Mouse (Mus musculus): ENCODE results near the gene Rbm20.
A peak's percentile ranks its signal among the peaks of the same experiment; 100 is the strongest.
"Not testable (repeated sequence)": the region's sequence is repeated elsewhere in the genome, so short reads cannot be mapped to it uniquely, and the experiment has no call there.

Gene Rbm20

GRCm38 (mm10) chr19:53788621-53789331, 111.7 kb downstream of the Rbm20 start:
- no peak for DNase-seq (ENCODE audit: low read depth in 2 of 2, low spot score in 2 of 2)

DNA sequence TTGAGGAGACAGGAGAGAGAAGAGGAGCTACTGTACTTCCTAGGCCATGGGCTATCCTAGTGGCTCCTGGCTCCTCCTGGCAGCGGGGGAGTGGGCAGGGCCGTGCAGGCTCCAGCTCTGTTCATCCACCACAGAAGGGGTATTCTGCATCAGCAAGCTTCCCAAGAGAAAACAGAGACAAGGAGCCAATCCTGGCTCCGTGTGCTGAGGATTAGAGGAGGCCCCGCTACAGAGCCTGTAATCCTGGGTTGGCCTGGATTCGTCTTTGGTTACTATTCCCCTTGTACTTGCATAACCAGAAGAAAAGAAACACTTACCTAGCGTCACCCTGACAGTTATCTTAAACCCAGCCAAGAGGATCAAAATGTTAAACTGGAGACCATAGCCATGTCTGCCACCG, 112.5 kb downstream of the Rbm20 start:
- DNase-seq (ENCODE audit: low read depth in 2 of 2, low spot score in 2 of 2), result no peak

GRCm38 (mm10) chr19:53791751-53792720, 114.9 kb downstream of the Rbm20 start:
- DNase-seq (ENCODE audit: low read depth in 2 of 2, low spot score in 2 of 2), result no peak

- no peak for DNase-seq (ENCODE audit: low read depth in 2 of 2, low spot score in 2 of 2)
These were observed 116.1 kb downstream of the Rbm20 start for GRCm38 (mm10) chr19:53792976-53793897.

- no peak for DNase-seq (ENCODE audit: low read depth in 2 of 2, low spot score in 2 of 2)
These were observed 117.1 kb downstream of the Rbm20 start for GRCm38 (mm10) chr19:53793994-53794890.

DNA sequence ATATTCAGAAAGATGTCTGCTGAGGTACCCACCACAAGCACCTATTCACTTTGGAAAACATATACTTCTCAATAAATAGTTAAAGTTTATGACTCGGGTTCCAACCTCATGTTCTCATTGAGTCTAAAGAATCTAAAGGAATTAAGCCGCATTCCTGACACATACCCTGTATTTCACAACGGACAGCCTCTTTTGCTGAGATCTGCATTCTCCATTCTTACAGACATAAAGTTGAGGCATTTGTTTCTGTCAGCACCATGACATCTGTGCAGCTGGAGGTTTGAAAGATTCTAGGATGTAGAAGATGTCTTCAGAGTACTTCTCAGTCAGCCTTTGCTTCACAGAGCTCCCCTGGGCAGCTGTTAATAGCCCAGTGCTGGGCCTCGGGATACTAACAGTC, 117.9 kb downstream of the Rbm20 start:
- no peak for DNase-seq (ENCODE audit: low read depth in 2 of 2, low spot score in 2 of 2)

- DNase-seq (ENCODE audit: low read depth in 2 of 2, low spot score in 2 of 2), result no peak
These were observed 118.9 kb downstream of the Rbm20 start for GRCm38 (mm10) chr19:53796020-53796419.

GRCm38 (mm10) chr19:53797770-53798169, 120.7 kb downstream of the Rbm20 start:
- DNase-seq (ENCODE audit: low read depth in 2 of 2, low spot score in 2 of 2), result no peak

GRCm38 (mm10) chr19:53799885-53800284, 122.8 kb downstream of the Rbm20 start:
- no peak for DNase-seq (ENCODE audit: low read depth in 2 of 2, low spot score in 2 of 2)

DNA sequence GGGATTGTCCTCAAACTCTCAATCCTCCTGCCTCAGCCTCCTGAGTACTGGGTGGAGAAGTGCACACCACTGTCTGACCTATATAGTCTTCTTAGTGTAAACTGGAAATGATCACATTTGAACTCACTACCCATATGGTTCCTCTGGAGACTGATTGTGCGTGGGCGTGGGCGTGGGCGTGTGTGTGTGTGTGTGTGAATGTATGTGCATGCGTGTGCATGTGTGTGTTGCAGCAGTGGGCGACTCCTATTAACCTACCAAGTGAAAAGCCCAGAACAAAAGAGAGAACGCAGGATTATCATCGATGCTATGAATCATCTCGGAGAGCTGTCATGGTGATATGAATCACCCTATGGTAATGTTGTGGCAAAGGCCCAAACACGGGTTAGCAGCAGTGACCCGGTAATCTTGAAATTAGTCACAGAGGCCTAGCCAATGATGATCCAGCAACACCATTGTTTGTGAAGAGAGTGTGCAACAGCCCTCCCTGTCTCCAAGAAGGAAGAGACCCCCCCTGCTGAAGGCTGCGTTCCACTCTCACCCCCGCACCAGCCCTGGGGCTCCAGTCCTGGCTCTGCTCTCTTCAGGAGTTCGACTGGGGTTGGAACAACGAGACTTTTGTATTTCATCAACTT, 123.4 kb downstream of the Rbm20 start:
- no peak for DNase-seq (ENCODE audit: low read depth in 2 of 2, low spot score in 2 of 2)

GRCm38 (mm10) chr19:53801380-53801779, 124.3 kb downstream of the Rbm20 start:
- no peak for DNase-seq (ENCODE audit: low read depth in 2 of 2, low spot score in 2 of 2)

- DNase-seq (ENCODE audit: low read depth in 2 of 2, low spot score in 2 of 2), result no peak
These were observed 124.9 kb downstream of the Rbm20 start for GRCm38 (mm10) chr19:53801789-53802683.

DNA sequence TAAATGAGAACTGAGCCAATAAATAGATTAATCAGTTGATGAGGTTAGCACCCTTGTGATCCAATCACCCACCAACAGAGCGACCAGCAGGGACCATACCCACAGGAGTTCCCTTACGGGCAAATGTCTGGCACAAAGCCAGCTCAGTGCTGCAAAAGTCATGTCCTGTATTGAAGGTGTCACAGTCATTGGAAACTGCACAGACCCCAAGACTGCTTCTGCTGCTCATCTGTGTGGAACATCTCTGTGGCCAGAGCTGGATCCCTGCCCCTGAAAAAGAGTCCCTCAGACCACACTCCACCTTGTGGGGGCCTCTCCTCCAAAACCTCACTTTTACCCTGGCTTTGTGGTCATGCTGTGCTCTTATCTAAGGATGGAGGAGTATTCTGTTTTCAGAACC, 126.8 kb downstream of the Rbm20 start:
- peak in 1 of 2 experiments; percentile 52 for DNase-seq (ENCODE audit: low read depth in 2 of 2, low spot score in 2 of 2)

DNA sequence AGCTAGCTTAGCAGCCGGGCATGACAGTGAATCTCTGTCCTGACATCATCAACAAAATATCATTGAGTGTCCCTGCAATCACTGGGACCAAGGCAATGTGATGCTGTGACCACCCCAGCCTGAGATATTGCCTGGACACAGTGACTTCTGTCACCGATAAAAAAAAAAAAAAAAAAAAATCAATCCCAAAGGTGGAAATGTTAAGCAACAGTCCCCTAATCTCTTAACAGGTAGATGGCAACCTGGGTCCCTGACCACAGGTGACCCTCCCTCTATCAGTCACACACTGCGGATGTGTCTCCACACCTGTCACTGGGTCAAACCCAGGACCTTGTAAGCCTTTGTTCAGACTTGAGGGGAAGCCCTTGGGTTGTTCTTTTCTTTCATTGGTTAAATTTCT, 128.0 kb downstream of the Rbm20 start:
- DNase-seq (ENCODE audit: low read depth in 2 of 2, low spot score in 2 of 2), result no peak

- DNase-seq (ENCODE audit: low read depth in 2 of 2, low spot score in 2 of 2), result no peak
These were observed 129.0 kb downstream of the Rbm20 start for GRCm38 (mm10) chr19:53806126-53806525.

DNA sequence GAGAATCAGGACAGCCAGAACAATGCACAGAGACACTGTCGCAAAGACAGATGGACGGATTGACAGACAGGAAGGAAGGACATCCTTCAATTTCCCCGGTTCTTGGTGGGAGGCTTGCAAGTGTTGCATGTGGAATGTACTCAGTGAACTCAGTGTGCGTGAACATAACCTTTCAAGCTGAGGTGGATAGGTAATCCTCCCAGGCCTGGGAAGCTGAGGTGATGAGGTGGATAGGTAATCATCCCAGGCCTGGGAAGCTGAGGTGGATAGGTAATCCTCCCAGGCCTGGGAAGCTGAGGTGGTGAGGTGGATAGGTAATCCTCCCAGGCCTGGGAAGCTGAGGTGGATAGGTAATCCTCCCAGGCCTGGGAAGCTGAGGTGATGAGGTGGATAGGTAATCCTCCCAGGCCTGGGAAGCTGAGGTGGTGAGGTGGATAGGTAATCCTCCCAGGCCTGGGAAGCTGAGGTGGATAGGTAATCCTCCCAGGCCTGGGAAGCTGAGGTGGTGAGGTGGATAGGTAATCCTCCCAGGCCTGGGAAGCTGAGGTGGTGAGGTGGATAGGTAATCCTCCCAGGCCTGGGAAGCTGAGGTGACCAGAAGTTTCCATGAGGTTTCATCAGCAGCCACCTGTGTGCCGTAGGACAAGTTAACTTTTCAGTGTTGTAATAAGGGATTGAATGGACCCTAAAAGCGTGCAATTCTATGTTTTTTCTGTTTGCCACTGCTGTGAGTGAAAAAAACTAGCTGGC, 129.6 kb downstream of the Rbm20 start:
- not testable (repeated sequence) for DNase-seq (ENCODE audit: low read depth in 2 of 2, low spot score in 2 of 2)

- peak; percentile 68 to 72 for DNase-seq (ENCODE audit: low read depth in 2 of 2, low spot score in 2 of 2)
These were observed 130.2 kb downstream of the Rbm20 start for GRCm38 (mm10) chr19:53807276-53807801.

Data from CD8-positive naive resting alpha-beta T cell, adult 2 months (primary cell).